Mouse (Mus musculus) ES-E14 (cell line): ENCODE data around the gene Acoxl. TPM values are rescaled to one million over a fixed set of nuclear protein-coding genes. Genes with fewer than 3 reads are reported as not detected.

Source experiments
- DNase-seq: peaks from one replicate; pipeline ENCODE4 v3.0.0-alpha.2; 2013; ENCODE audit warnings: low read depth, low spot score
- H3K27ac ChIP-seq: 2 replicates; pipeline ENCODE4 v1.5.1; 2012; ENCODE audit warnings: low read depth, mild to moderate bottlenecking, low read length, moderate library complexity, mixed read lengths; ENCODE audit not compliant: poor library complexity, insufficient read depth, severe bottlenecking
- H3K36me3 ChIP-seq: 2 replicates; pipeline ENCODE4 v1.6.1; 2012; ENCODE audit warnings: mild to moderate bottlenecking, low read length, moderate library complexity, mixed read lengths; ENCODE audit not compliant: control insufficient read depth, poor library complexity, insufficient read depth, severe bottlenecking
- H3K4me1 ChIP-seq, 2 experiments: fragments of 150-350 bp in 1 of 2; sonication (generic) in 1 of 2; 2 replicates each; pipeline ENCODE4 v1.6.1; 2012; ENCODE audit warnings: low read length in 2 of 2, mild to moderate bottlenecking in 1 of 2, mixed read lengths in 1 of 2; ENCODE audit not compliant: control insufficient read depth in 2 of 2, insufficient read depth in 2 of 2, poor library complexity in 1 of 2
- H3K4me3 ChIP-seq, 2 experiments: fragments of 150-350 bp in 1 of 2; sonication (generic) in 1 of 2; 2 replicates each; pipeline ENCODE4 v1.5.1; 2012; ENCODE audit warnings: low read length in 2 of 2, low read depth in 1 of 2, mild to moderate bottlenecking in 1 of 2, mixed read lengths in 1 of 2; ENCODE audit not compliant: insufficient read depth in 1 of 2, poor library complexity in 1 of 2, severe bottlenecking in 1 of 2
- H3K9ac ChIP-seq: 2 replicates; pipeline ENCODE4 v1.6.1; 2012; ENCODE audit warnings: low read depth, mild to moderate bottlenecking, low read length, mixed read lengths; ENCODE audit not compliant: poor library complexity, insufficient read depth, severe bottlenecking
- H3K9me3 ChIP-seq: fragments of 150-350 bp; sonication (generic); 2 replicates; pipeline ENCODE4 v1.6.1; 2012; ENCODE audit warnings: low read depth, mild to moderate bottlenecking, low read length; ENCODE audit not compliant: control insufficient read depth, insufficient read depth
- CHD2 ChIP-seq: IDR thresholded peaks from 2 replicates; pipeline ENCODE4 v1.6.1; 2014; ENCODE audit warnings: mild to moderate bottlenecking, low read depth, low read length, inconsistent platforms
- HCFC1 ChIP-seq: IDR thresholded peaks from 2 replicates; pipeline ENCODE4 v1.6.1; 2012; ENCODE audit warnings: low read length, inconsistent platforms, borderline replicate concordance; ENCODE audit not compliant: insufficient read depth
- MAFK ChIP-seq: IDR thresholded peaks from 2 replicates; pipeline ENCODE4 v1.6.1; 2014; ENCODE audit warnings: mild to moderate bottlenecking, low read depth, low read length, inconsistent platforms; ENCODE audit not compliant: insufficient read depth
- ZC3H11A ChIP-seq: IDR thresholded peaks from 2 replicates; pipeline ENCODE4 v1.6.1; 2012; ENCODE audit warnings: low read depth, mild to moderate bottlenecking, inconsistent platforms, low read length, borderline replicate concordance
- ZNF384 ChIP-seq: IDR thresholded peaks from 2 replicates; pipeline ENCODE4 v1.6.1; 2012; ENCODE audit warnings: low read depth, low read length, inconsistent platforms
- in situ Hi-C, 2 experiments: fragments of 600-800 bp; cut with MboI; formaldehyde crosslinking; loops; one replicate each; pipeline ENCODE4 v1.15.1; 2025; ENCODE audit warnings: low sequenced_read_pairs in 2 of 2, inconsistent platforms in 1 of 2; ENCODE audit not compliant: unreplicated experiment in 2 of 2
- total RNA-seq: library from RNA; depleted of rRNA; stranded (reverse); fragments of 300-350 nt; gene quantifications from 2 replicates; pipeline ENCODE4 v1.2.3, GENCODE M21; 2012

Acoxl gene
- total RNA-seq, 1 experiment: 0.98 TPM

DNA sequence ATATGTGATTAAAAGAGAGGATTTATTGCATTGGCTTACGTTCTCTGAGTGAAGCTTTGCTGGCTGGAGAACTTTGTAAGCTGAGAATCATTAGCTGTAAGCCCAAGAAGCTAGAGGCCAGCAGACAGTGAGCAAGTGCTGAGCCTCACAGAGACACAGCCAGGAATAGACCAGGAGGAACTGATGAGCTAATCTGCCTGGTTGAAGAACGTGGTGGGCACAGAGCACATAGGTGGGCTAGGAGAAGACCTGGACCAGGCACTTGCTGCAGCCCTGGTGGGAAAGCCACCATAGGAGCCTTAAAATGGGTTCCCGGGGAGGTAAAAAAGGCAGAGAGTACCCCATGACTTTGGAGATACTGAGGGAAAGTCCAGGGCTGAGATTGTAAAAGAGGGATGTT, 228.5 kb downstream of the Acoxl start:
- DNase-seq: no peak
- TF ChIP-seq MAFK: no peak
- TF ChIP-seq ZC3H11A: no peak
- TF ChIP-seq HCFC1: no peak
- TF ChIP-seq ZNF384: no peak
- no peak for TF ChIP-seq CHD2
- H3K36me3 ChIP-seq: no peaks in the 10 kb centered on the region
- no peak overlapping the region for H3K9ac ChIP-seq
- H3K27ac ChIP-seq: no peak overlapping the region
- in situ Hi-C loops: no loop called here
- no peak overlapping the region for H3K4me3 ChIP-seq
- no peaks in the 10 kb centered on the region for H3K9me3 ChIP-seq
- H3K4me1 ChIP-seq: no peaks in the 10 kb centered on the region

DNA sequence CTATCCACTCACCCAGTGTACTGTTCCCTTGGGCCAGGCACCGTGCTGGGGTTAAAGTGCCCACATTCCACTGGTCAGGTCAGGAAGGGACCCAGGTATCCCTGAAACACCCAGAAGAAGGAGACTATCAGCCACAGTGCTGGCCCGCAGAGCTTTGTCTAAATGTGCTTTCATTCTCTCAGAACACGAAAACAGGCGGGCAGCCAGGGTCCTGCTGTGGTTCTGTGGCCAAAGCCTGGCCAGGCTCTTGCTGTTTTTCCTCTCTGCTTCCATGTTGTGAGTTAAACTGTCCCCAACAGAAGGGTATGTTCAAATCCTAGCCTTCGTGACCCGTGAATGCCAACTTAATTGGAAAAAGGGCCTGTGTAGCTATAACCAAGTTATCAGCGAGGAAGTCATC, 228.9 kb downstream of the Acoxl start:
- H3K4me1 ChIP-seq: no peaks in the 10 kb centered on the region
- no peak overlapping the region for H3K27ac ChIP-seq
- H3K9me3 ChIP-seq: no peaks in the 10 kb centered on the region
- no peak overlapping the region for H3K9ac ChIP-seq
- H3K36me3 ChIP-seq: no peaks in the 10 kb centered on the region
- in situ Hi-C loops: no loop called here
- DNase-seq: no peak
- no peak for TF ChIP-seq CHD2
- no peak for TF ChIP-seq ZC3H11A
- no peak for TF ChIP-seq HCFC1
- no peak for TF ChIP-seq ZNF384
- TF ChIP-seq MAFK: no peak
- H3K4me3 ChIP-seq: no peak overlapping the region

DNA sequence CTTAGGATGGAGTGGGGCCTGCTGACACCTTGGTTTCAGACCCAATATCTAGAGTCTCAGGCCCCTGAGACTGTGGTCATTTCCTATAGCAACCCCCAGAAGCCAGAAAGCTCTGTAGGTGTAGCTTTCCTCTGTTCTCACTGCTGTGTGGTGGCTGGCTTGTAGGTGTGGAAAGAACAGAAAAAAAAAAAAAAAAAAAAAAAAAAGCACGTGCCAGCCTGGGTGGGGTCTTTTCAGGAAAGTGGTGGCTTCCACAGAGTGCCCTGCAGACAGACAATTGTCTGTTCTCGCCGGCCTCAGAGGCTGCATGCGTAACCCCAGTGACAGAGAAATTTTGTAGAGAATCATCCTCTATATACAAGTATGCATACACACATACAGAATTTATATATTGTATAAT, 229.5 kb downstream of the Acoxl start:
- H3K9me3 ChIP-seq: no peaks in the 10 kb centered on the region
- no peak for DNase-seq
- in situ Hi-C loops: no loop called here
- H3K4me3 ChIP-seq: no peak overlapping the region
- H3K36me3 ChIP-seq: no peaks in the 10 kb centered on the region
- H3K27ac ChIP-seq: no peak overlapping the region
- no peak for TF ChIP-seq ZC3H11A
- TF ChIP-seq CHD2: no peak
- no peak for TF ChIP-seq HCFC1
- 0 out of 2 replicates have a peak, but pooled peaks have one; percentile 27 for TF ChIP-seq ZNF384
- no peak for TF ChIP-seq MAFK
- H3K4me1 ChIP-seq: no peaks in the 10 kb centered on the region
- no peak overlapping the region for H3K9ac ChIP-seq

DNA sequence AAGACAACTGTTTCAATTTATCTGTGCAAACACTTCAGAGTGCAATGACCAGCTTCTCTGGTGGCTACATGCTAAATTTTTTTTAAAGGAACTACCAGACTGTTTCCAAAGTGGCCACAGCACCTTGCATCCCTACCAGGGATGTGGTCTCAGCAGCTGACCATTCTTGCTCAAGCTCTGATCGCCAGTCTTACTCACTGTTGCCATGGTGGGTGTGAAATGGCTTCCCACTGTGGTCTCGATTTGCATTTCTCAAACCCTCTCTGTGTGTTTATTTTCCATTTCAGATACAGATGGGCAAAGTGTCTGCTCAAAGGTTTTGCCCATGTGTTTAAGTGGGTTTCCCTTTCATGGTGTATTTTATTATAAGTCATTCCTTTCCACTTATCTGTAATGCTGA, 230.3 kb downstream of the Acoxl start:
- H3K4me1 ChIP-seq: no peaks in the 10 kb centered on the region
- DNase-seq: no peak
- H3K4me3 ChIP-seq: no peak overlapping the region
- no peak overlapping the region for H3K27ac ChIP-seq
- H3K9me3 ChIP-seq: no peaks in the 10 kb centered on the region
- H3K36me3 ChIP-seq: no peaks in the 10 kb centered on the region
- H3K9ac ChIP-seq: no peak overlapping the region
- TF ChIP-seq MAFK: no peak
- no peak for TF ChIP-seq HCFC1
- no peak for TF ChIP-seq ZC3H11A
- no peak for TF ChIP-seq CHD2
- TF ChIP-seq ZNF384: no peak
- in situ Hi-C loops: no loop called here

DNA sequence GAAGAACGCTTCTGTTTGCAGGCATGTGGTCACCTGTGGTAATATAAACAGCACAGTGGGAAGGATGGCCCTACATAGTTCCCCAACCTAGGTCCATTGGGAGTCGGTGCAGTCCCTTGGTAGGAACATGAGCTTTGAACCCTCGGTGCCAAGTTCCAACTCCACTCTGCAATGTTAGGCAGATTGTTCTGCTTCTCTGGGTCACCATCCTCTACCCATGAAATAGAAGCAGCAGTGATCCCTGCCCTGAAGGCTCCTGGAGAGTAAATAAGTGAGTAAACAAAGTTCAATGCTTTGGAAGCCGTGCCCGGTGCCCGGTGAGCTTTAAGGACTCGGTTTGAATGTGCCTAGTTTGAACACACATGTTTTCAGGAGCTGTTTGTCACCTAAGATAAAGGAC, 233.1 kb downstream of the Acoxl start:
- in situ Hi-C loops: no loop called here
- Histone ChIP-seq H3K4me1 (no peaks in the 10 kb centered on the region), H3K27ac (no peak overlapping the region), H3K9ac (no peak overlapping the region), H3K36me3 (no peaks in the 10 kb centered on the region), H3K4me3 (no peak overlapping the region), H3K9me3 (no peaks in the 10 kb centered on the region)
- TF ChIP-seq MAFK: no peak
- TF ChIP-seq ZC3H11A: no peak
- no peak for TF ChIP-seq HCFC1
- no peak for TF ChIP-seq CHD2
- TF ChIP-seq ZNF384: no peak
- DNase-seq: no peak
